Mouse (Mus musculus) stomach, postnatal 0 days (tissue): ENCODE results near the gene Tcte2.

Experiments
- CTCF ChIP-seq: IDR thresholded peaks from 2 replicates; pipeline ENCODE4 v1.5.1; 2016; ENCODE audit warnings: antibody characterized with exemption, low read depth, mild to moderate bottlenecking, moderate library complexity
- EP300 ChIP-seq: optimal IDR thresholded peaks from 2 replicates; pipeline ENCODE3; 2016; ENCODE audit warnings: antibody characterized with exemption

DNA sequence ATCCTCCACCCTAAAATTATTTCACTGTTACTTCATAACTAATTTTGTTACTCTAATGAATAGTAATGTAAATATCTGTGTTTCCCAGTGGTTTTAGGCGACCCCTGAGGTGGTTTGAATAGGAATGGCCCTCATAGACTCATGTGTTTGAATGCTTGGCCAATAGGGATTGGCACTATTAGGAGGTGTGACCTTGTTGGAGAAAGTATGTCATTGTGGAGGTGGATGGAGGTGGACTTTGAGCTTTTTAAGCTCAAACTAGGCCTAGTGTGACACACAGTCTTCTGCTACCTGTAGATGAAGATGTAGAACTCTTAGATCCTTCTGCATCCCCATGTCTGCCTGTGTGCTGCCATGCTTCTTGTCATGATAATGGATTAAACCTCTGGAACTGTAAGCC lies 36.1 kb upstream of the Tcte2 start:
- TF ChIP-seq CTCF: no peak
- no peak for TF ChIP-seq EP300
